Mouse (Mus musculus) small intestine, adult 2 months (tissue): ENCODE data around the gene Rpp25l. TPM values are rescaled to one million over a fixed set of nuclear protein-coding genes. Genes with fewer than 3 reads are reported as not detected.
"Not testable (repeated sequence)": the region's sequence is repeated elsewhere in the genome, so short reads cannot be mapped to it uniquely, and the experiment has no call there.

ENCODE experiments used
- H3K27ac ChIP-seq: fragments of 200-500 bp; 2 replicates; pipeline ENCODE4 v1.5.1; 2012; ENCODE audit warnings: low read depth, low read length, control low read depth, inconsistent platforms; ENCODE audit not compliant: insufficient read depth
- H3K27me3 ChIP-seq: fragments of 200-500 bp; 2 replicates; pipeline ENCODE4 v1.6.1; 2012; ENCODE audit warnings: mild to moderate bottlenecking, moderate library complexity, low read length, inconsistent platforms; ENCODE audit not compliant: control insufficient read depth, insufficient read depth
- H3K36me3 ChIP-seq: fragments of 200-500 bp; 2 replicates; pipeline ENCODE4 v1.6.1; 2012; ENCODE audit warnings: mild to moderate bottlenecking, low read length, control low read depth, inconsistent platforms; ENCODE audit not compliant: control insufficient read depth, insufficient read depth
- H3K4me1 ChIP-seq: fragments of 200-500 bp; 2 replicates; pipeline ENCODE4 v1.6.1; 2012; ENCODE audit warnings: low read length, inconsistent platforms, mixed read lengths; ENCODE audit not compliant: control insufficient read depth, insufficient read depth, insufficient read length
- H3K4me3 ChIP-seq: fragments of 200-500 bp; 2 replicates; pipeline ENCODE4 v1.5.1; 2012; ENCODE audit warnings: low read depth, mild to moderate bottlenecking, control low read depth, inconsistent platforms, low read length, moderate library complexity
- CTCF ChIP-seq: fragments of 200-500 bp; IDR thresholded peaks from 2 replicates; pipeline ENCODE4 v1.5.1; 2012; ENCODE audit warnings: low read depth, mild to moderate bottlenecking, control low read depth, inconsistent platforms, low read length, moderate library complexity, mixed read lengths; ENCODE audit not compliant: insufficient replicate concordance, insufficient read length; ENCODE audit errors: extremely low read depth
- POLR2A ChIP-seq: fragments of 200-500 bp; IDR thresholded peaks from 2 replicates; pipeline ENCODE4 v1.6.1; 2012; ENCODE audit warnings: low read depth, mild to moderate bottlenecking, control low read depth, inconsistent platforms, low read length, moderate library complexity
- WGBS: fragments of 180-500 bp; shearing (Covaris S2); methylation state at CpG from one replicate; pipeline ENCODE4 v1.1.7; 2018; 5-methylcytosine and 5-hydroxymethylcytosine counted together
- polyA plus RNA-seq: library from polyadenylated mRNA; depleted of rRNA; stranded (reverse); fragments of >200 nt; gene quantifications from 2 replicates; pipeline ENCODE4 v1.2.3, GENCODE M21; 2012

Gene Rpp25l
- polyA plus RNA-seq, 1 experiment: 48.7 TPM

DNA sequence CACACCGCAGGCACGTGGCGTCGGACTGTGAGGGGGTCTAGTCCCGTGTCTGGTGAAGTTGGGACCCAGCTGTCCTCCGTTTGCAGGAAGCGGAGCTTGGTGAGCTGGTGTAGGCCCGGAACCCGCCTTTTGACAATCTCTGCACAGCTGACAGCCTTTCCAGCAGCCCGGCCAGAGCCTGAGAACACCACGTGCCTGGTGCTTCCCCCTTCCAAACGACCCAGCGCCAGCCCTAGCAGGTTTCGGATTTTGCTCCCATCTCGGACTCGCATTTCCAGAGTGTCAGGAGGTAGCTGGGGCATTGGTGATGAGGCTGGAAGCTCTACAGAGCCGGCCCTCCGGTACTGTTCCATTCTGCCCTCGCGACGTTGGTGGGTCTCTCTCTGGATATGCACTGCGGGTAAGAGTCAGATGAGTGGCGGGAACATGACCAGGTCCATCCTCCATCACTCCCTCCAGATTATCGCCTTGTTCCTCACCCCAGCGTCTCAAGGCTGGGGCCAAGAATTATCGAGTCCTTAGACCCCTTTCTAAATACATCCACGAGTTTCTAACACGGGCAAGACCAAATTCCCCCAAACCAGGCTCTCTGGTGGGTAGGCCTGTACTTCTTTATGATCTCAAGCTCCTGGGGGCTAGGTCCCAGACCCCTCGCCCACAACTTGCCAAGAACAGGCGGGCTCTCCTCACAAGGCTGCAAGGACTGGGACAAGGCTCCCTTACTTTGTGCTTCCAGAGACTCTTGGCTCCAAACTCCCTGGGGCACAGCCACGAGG is 725 bp downstream of the Rpp25l start:
- Histone ChIP-seq H3K4me3 (peak overlapping the region; percentile 78), H3K36me3 (peaks cover 9% of the 10 kb centered on the region), H3K4me1 (peaks cover 12% of the 10 kb centered on the region), H3K27ac (peak overlapping the region; percentile 37; the same call in 1 of the 2 replicates), H3K27me3 (no peaks in the 10 kb centered on the region)
- TF ChIP-seq CTCF (no peak), POLR2A (no peak)
- 22% methylated on average over 31 of the region's 31 CpGs for WGBS

GRCm38 (mm10) chr4:41711705-41712375 is 1.5 kb downstream of the Rpp25l start:
- Histone ChIP-seq H3K27ac (no peak overlapping the region), H3K4me1 (peaks cover 12% of the 10 kb centered on the region), H3K4me3 (peak overlapping the region; percentile 78), H3K36me3 (peaks cover 4% of the 10 kb centered on the region), H3K27me3 (no peaks in the 10 kb centered on the region)
- TF ChIP-seq POLR2A: no peak
- 35% methylated on average over 16 of the region's 16 CpGs for WGBS

GRCm38 (mm10) chr4:41710229-41710628 is 3.1 kb downstream of the Rpp25l start:
- Histone ChIP-seq H3K4me3 (no peak overlapping the region), H3K27me3 (no peaks in the 10 kb centered on the region; the same call in 1 of the 2 replicates), H3K4me1 (peaks cover 12% of the 10 kb centered on the region), H3K36me3 (no peaks in the 10 kb centered on the region), H3K27ac (no peak overlapping the region)
- 57% methylated on average over 4 of the region's 4 CpGs for WGBS
- TF ChIP-seq POLR2A (no peak), CTCF (no peak)

DNA sequence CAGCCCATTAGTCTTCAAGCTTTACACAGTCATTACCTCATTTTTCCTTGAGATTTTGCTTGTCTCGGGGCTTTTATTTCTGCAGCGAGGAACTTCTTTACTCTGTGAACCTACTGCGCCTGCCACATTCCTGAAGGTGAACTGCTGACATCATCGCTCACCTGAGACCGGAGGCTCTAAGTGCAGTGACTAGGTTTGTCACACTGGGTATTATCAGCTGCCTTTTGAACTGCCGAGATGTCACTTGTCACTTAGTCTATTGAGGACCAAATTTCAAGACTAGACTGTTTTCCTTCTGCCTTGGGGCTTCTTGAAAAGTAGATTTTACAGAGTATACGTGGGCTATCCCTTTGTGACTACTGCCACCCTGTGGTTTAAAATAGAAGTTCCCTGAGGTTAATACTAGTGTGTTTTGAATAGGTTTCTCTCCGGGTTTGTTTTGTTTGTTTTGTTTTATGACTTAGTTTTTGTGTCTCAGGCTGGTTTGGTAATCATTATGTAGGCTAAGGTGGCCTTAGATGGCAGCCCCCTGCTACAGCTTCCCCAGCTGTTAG is 5.1 kb downstream of the Rpp25l start:
- 22% methylated on average over 8 of the region's 8 CpGs for WGBS

DNA sequence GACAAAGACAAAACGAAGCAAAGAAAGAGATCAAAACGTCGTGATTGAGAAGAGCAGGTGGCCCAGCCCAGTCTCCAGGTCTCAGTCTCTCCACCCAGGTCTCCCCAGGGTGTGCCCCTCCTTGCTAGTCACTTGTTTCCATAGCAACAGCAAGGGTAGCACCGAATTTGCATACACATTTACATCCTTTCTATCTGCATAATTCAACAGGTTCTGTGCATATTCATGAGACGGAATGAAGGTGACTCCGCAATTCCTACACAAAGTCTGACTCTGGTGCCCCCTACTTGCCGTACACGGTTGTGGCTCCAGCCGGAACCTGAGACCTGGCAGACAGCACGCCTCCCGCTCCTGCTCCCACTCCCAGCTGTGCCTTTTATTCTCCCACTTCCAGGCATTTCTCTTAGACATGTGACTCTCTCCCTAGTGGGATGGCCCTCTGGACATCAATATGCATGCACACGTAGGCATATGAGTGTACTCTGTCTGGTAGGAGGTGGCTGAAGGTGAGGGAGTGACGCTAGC is 6.3 kb downstream of the Rpp25l start:
- no peak overlapping the region for H3K4me3 ChIP-seq
- 7% methylated on average over 13 of the region's 13 CpGs for WGBS

More for the DNA sequence above, 5.1 kb downstream of the Rpp25l start:
- no peak for TF ChIP-seq CTCF
- no peak for TF ChIP-seq POLR2A
- Histone ChIP-seq H3K27me3 (no peaks in the 10 kb centered on the region; the same call in 1 of the 2 replicates), H3K27ac (no peak overlapping the region), H3K36me3 (no peaks in the 10 kb centered on the region), H3K4me1 (peaks cover 9% of the 10 kb centered on the region), H3K4me3 (no peak overlapping the region)

GRCm38 (mm10) chr4:41705922-41706754 is 7.2 kb downstream of the Rpp25l start:
- TF ChIP-seq CTCF (no peak), POLR2A (no peak)
- WGBS: 53% methylated on average over 19 of the region's 19 CpGs
- no peaks in the 10 kb centered on the region; the same call in 1 of the 2 replicates for H3K27me3 ChIP-seq
- no peaks in the 10 kb centered on the region for H3K36me3 ChIP-seq
- no peak overlapping the region for H3K4me3 ChIP-seq
- no peak overlapping the region for H3K27ac ChIP-seq
- no peaks in the 10 kb centered on the region for H3K4me1 ChIP-seq

More for the DNA sequence above, 6.3 kb downstream of the Rpp25l start:
- Histone ChIP-seq H3K27ac (no peak overlapping the region), H3K27me3 (no peaks in the 10 kb centered on the region; the same call in 1 of the 2 replicates), H3K36me3 (no peaks in the 10 kb centered on the region), H3K4me1 (peaks cover under 1% of the 10 kb centered on the region; the same call in 1 of the 2 replicates)
- TF ChIP-seq POLR2A: no peak
- peak; percentile 52 for TF ChIP-seq CTCF

GRCm38 (mm10) chr4:41704651-41705050 is 8.7 kb downstream of the Rpp25l start:
- no peaks in the 10 kb centered on the region for H3K36me3 ChIP-seq
- no peak overlapping the region for H3K4me3 ChIP-seq
- TF ChIP-seq CTCF (no peak), POLR2A (no peak)
- H3K27me3 ChIP-seq: no peaks in the 10 kb centered on the region; the same call in 1 of the 2 replicates
- no peaks in the 10 kb centered on the region for H3K4me1 ChIP-seq
- H3K27ac ChIP-seq: no peak overlapping the region
- WGBS: 11% methylated on average over 5 of the region's 5 CpGs

- H3K27me3 ChIP-seq, H3K4me3 ChIP-seq, H3K27ac ChIP-seq, H3K36me3 ChIP-seq, H3K4me1 ChIP-seq: not testable (repeated sequence)
- WGBS: 85% methylated on average over 2 of the region's 2 CpGs
Observed at GRCm38 (mm10) chr4:41702226-41702625, 11.1 kb downstream of the Rpp25l start.

- not testable (repeated sequence) for H3K27me3 ChIP-seq, H3K4me3 ChIP-seq, H3K27ac ChIP-seq, H3K36me3 ChIP-seq, H3K4me1 ChIP-seq
- 76% methylated on average over 7 of the region's 8 CpGs for WGBS
Observed at GRCm38 (mm10) chr4:41700224-41700623, 13.1 kb downstream of the Rpp25l start.

GRCm38 (mm10) chr4:41699783-41700182 is 13.6 kb downstream of the Rpp25l start, which contains the start of gene Il11ra1:
Gene Il11ra1, plus strand, starts transcription at chr4:41699989.
- not testable (repeated sequence) for H3K36me3 ChIP-seq, H3K27me3 ChIP-seq, H3K27ac ChIP-seq, H3K4me3 ChIP-seq, H3K4me1 ChIP-seq
- 82% methylated on average over 10 of the region's 10 CpGs for WGBS
